ENCODE assay signal across 10 mouse cellular contexts in the genomic region with DNA sequence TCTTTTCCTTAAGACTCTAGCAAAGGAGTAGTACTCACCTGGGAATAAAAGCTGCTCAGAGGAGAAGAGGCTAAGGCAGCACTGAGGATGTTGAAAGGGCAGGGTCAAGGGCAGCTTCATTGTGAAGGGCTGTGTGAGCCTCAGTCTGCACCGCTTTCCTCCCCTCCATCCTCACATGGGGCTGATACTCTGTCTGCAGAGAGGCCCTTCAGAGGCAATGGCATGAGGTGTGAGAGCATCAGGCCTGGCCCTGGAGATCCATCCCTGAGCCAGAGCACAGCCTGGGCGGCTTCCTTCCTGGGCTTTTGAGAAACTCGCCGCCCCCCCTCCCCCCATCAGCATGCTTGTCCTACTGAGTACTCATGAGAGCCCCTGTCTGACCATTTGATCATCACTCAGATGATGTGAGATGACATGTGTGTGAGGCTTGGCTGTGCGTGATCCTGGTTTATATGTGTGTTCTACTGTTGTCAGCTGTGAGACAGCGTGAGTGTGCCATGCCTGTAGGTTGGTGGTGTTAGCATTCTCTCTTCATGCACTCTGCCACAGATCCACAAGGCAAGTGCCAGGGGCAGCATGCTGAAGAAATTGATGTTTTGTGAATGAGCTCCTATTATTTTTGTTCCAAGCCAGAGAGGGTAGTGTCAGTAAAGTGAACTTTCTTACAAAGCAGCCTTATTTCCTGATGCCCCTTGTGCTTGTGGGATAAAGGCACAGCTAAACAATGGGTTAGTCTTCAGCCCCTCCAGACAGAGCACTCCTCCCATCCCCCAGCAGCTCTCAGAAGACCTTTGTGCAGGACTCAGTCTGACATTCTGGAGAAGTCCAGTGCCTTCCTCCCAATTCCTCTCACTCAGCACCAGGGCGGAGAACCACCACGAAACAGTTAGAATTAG. TPM values are rescaled to one million over a fixed set of nuclear protein-coding genes. Genes with fewer than 3 reads are reported as not detected.
DNase-seq lines count a peak whose midpoint lies in the region; ATAC-seq and TF ChIP-seq lines count a peak whose summit lies in the region.
"Had no signal": no experiment of that assay in that cellular context is flagged by ENCODE, and none has a peak within 500 bp of the region (broad histone marks: within the 10 kb centered on the region; RNA-seq: fewer than 3 reads in every experiment).

No protein-coding gene starts in this region.

- no peaks in the 10 kb centered on the region for H3K9me3 ChIP-seq in kidney, embryonic 16.5 days (ENCODE audit: low read length)
- no peaks in the 10 kb centered on the region for H3K9me3 ChIP-seq in embryonic facial prominence, embryonic 14.5 days (ENCODE audit: control insufficient read depth, low read length)
- no peaks in the 10 kb centered on the region for H3K9me3 ChIP-seq in midbrain, embryonic 15.5 days
- H3K9me3 ChIP-seq: forebrain, embryonic 12.5 days; limb, embryonic 12.5 days had no signal

- no peak overlapping the region for H3K4me3 ChIP-seq in kidney, embryonic 16.5 days (ENCODE audit: low read length)
- H3K4me3 ChIP-seq in kidney, adult 2 months (ENCODE audit: insufficient read depth, low read depth, low read length), result no peak overlapping the region
- no peak overlapping the region for H3K4me3 ChIP-seq in cortical plate, adult 2 months (ENCODE audit: insufficient read depth, low read length)
- no peak overlapping the region for H3K4me3 ChIP-seq in embryonic facial prominence, embryonic 14.5 days (ENCODE audit: low read depth, low read length)
- no peak overlapping the region for H3K4me3 ChIP-seq in midbrain, embryonic 15.5 days
- H3K4me3 ChIP-seq: forebrain, embryonic 12.5 days; limb, embryonic 12.5 days had no signal

- H3K36me3 ChIP-seq in kidney, embryonic 16.5 days (ENCODE audit: insufficient read depth, low read length), result no peaks in the 10 kb centered on the region
- H3K36me3 ChIP-seq in kidney, adult 2 months (ENCODE audit: control insufficient read depth, insufficient read depth, low read length), result no peaks in the 10 kb centered on the region
- H3K36me3 ChIP-seq in embryonic facial prominence, embryonic 14.5 days (ENCODE audit: control insufficient read depth, insufficient read depth, low read length), result no peaks in the 10 kb centered on the region
- H3K36me3 ChIP-seq in midbrain, embryonic 15.5 days (replicated peaks), result no peaks in the 10 kb centered on the region
- H3K36me3 ChIP-seq: forebrain, embryonic 12.5 days; limb, embryonic 12.5 days had no signal

- no peak for ATAC-seq in kidney, embryonic 16.5 days (ENCODE audit: low FRiP score, low TSS enrichment)
- ATAC-seq in embryonic facial prominence, embryonic 14.5 days (ENCODE audit: low read depth), result no peak; the same call in 1 of the 2 replicates
- ATAC-seq in midbrain, embryonic 15.5 days (replicated peaks), result 0 out of 2 replicates have a peak, but pooled peaks have one; percentile 52

- H3K9ac ChIP-seq in kidney, embryonic 16.5 days (replicated peaks; ENCODE audit: low read length), result no peak overlapping the region
- H3K9ac ChIP-seq in embryonic facial prominence, embryonic 14.5 days (ENCODE audit: low read depth, low read length), result no peak overlapping the region; the same call in 1 of the 2 replicates
- H3K9ac ChIP-seq in midbrain, embryonic 15.5 days, result no peak overlapping the region
- H3K9ac ChIP-seq: forebrain, embryonic 12.5 days; limb, embryonic 12.5 days had no signal

- H3K4me2 ChIP-seq in kidney, embryonic 16.5 days (replicated peaks; ENCODE audit: low read depth, low read length), result no peak overlapping the region
- no peak overlapping the region for H3K4me2 ChIP-seq in embryonic facial prominence, embryonic 14.5 days (ENCODE audit: low read depth, low read length)
- H3K4me2 ChIP-seq in midbrain, embryonic 15.5 days, result no peak overlapping the region
- H3K4me2 ChIP-seq: forebrain, embryonic 12.5 days; limb, embryonic 12.5 days had no signal

- H3K27ac ChIP-seq in kidney, embryonic 16.5 days (ENCODE audit: low read length), result peak overlapping the region; percentile 55
- H3K27ac ChIP-seq in kidney, adult 2 months (ENCODE audit: insufficient read depth, low read depth, low read length), result no peak overlapping the region
- peak overlapping the region; percentile 34 for H3K27ac ChIP-seq in cortical plate, adult 2 months (ENCODE audit: insufficient read depth, low read length)
- H3K27ac ChIP-seq in embryonic facial prominence, embryonic 14.5 days (replicated peaks; ENCODE audit: low read depth, low read length), result no peak overlapping the region
- 0 out of 2 replicates have a peak overlapping the region, but pooled peaks have one; percentile 34 for H3K27ac ChIP-seq in midbrain, embryonic 15.5 days
- H3K27ac ChIP-seq: forebrain, embryonic 12.5 days; limb, embryonic 12.5 days had no signal

- 78% methylated on average over 8 of the region's 8 CpGs for WGBS in kidney, embryonic 16.5 days
- WGBS in kidney, adult 2 months, result 83% methylated on average over 8 of the region's 8 CpGs
- WGBS in embryonic facial prominence, embryonic 14.5 days, result 47% methylated on average over 8 of the region's 8 CpGs
- WGBS in midbrain, embryonic 15.5 days, result 46% methylated on average over 8 of the region's 8 CpGs

- no peak for TF ChIP-seq POLR2A in kidney, adult 2 months (IDR thresholded peaks at IDR 0.05; ENCODE audit: low read depth, low read length)
- TF ChIP-seq POLR2A in cortical plate, adult 2 months (IDR thresholded peaks at IDR 0.05; ENCODE audit: extremely low read depth, insufficient read depth, low read length), result no peak

- no peak for TF ChIP-seq CTCF in kidney, adult 2 months (conservative IDR thresholded peaks at IDR 0.05; ENCODE audit: insufficient read depth, insufficient read length, low read depth, low read length)
- TF ChIP-seq CTCF in cortical plate, adult 2 months (IDR thresholded peaks at IDR 0.05; ENCODE audit: extremely low read depth, insufficient read depth, low read length), result no peak

- no peak for DNase-seq in kidney, adult 2 months
- peak; percentile 32 for DNase-seq in embryonic facial prominence, embryonic 14.5 days (ENCODE audit: low spot score)
- no peak for DNase-seq in adrenal gland, postnatal 36 days
- no peak for DNase-seq in ovary, postnatal 14 days (ENCODE audit: low spot score)
- DNase-seq: kidney, postnatal 10 days had no signal

- H3K4me1 ChIP-seq in kidney, embryonic 16.5 days (ENCODE audit: insufficient read depth, low read length), result peaks cover 53% of the 10 kb centered on the region
- peaks cover 24% of the 10 kb centered on the region; the same call in 1 of the 2 replicates for H3K4me1 ChIP-seq in kidney, adult 2 months (ENCODE audit: control insufficient read depth, insufficient read depth, low read length)
- peaks cover 23% of the 10 kb centered on the region for H3K4me1 ChIP-seq in cortical plate, adult 2 months (ENCODE audit: control insufficient read depth, insufficient read depth, low read length)
- peaks cover 18% of the 10 kb centered on the region for H3K4me1 ChIP-seq in embryonic facial prominence, embryonic 14.5 days (ENCODE audit: control insufficient read depth, insufficient read depth, low read length)
- peaks cover 19% of the 10 kb centered on the region for H3K4me1 ChIP-seq in midbrain, embryonic 15.5 days

- H3K27me3 ChIP-seq in kidney, embryonic 16.5 days (ENCODE audit: insufficient read depth, low read length), result no peaks in the 10 kb centered on the region
- no peaks in the 10 kb centered on the region for H3K27me3 ChIP-seq in kidney, adult 2 months (replicated peaks; ENCODE audit: control insufficient read depth, insufficient read depth, low read length)
- no peaks in the 10 kb centered on the region for H3K27me3 ChIP-seq in embryonic facial prominence, embryonic 14.5 days (replicated peaks; ENCODE audit: control insufficient read depth, insufficient read depth, low read length)
- H3K27me3 ChIP-seq in midbrain, embryonic 15.5 days (replicated peaks), result no peaks in the 10 kb centered on the region
- H3K27me3 ChIP-seq: forebrain, embryonic 12.5 days; limb, embryonic 12.5 days had no signal

RNA-seq across cellular contexts. Expression of gene Pkig, which starts 32.5 kb away (rescaled TPM):
- 180 and 187 TPM in 2 replicates for polyA plus RNA-seq in kidney, embryonic 16.5 days (2015; fragmentation: Nextera tagmentation; extraction: Ambion mirVana)
- 100 and 107 TPM in 2 replicates for polyA plus RNA-seq in kidney, adult 2 months (2012; rRNA removed)
- 143 and 146 TPM in 2 replicates for polyA plus RNA-seq in cortical plate, adult 2 months (2012; rRNA removed)
- 153 and 165 TPM in 2 replicates for polyA plus RNA-seq in embryonic facial prominence, embryonic 14.5 days (2014; fragmentation: Nextera tagmentation; extraction: Ambion mirVana)
- polyA plus RNA-seq in midbrain, embryonic 15.5 days (2015; fragmentation: Nextera tagmentation; extraction: Ambion mirVana), result 125 TPM in 2 replicates
- total RNA-seq in adrenal gland, postnatal 36 days (2021), result 10 to 100 TPM; 45.0 to 46.0 TPM

RNA-seq across cellular contexts. Expression of gene Serinc3, which starts 45.7 kb away (rescaled TPM):
- polyA plus RNA-seq in kidney, embryonic 16.5 days (2015; fragmentation: Nextera tagmentation; extraction: Ambion mirVana), result 48.9 and 50.1 TPM in 2 replicates
- polyA plus RNA-seq in kidney, adult 2 months (2012; rRNA removed), result 340 and 357 TPM in 2 replicates
- 209 and 210 TPM in 2 replicates for polyA plus RNA-seq in cortical plate, adult 2 months (2012; rRNA removed)
- 43.0 and 53.0 TPM in 2 replicates for polyA plus RNA-seq in embryonic facial prominence, embryonic 14.5 days (2014; fragmentation: Nextera tagmentation; extraction: Ambion mirVana)
- 33.0 and 35.9 TPM in 2 replicates for polyA plus RNA-seq in midbrain, embryonic 15.5 days (2015; fragmentation: Nextera tagmentation; extraction: Ambion mirVana)
- total RNA-seq in adrenal gland, postnatal 36 days (2021), result 100 to 1,000 TPM; 565 to 629 TPM

RNA-seq across cellular contexts. Expression of gene Ada, which starts 59.4 kb away (rescaled TPM):
- polyA plus RNA-seq in kidney, embryonic 16.5 days (2015; fragmentation: Nextera tagmentation; extraction: Ambion mirVana), result 11.7 and 13.3 TPM in 2 replicates
- polyA plus RNA-seq in kidney, adult 2 months (2012; rRNA removed), result 1.8 and 2.4 TPM in 2 replicates
- 0.69 and 0.74 TPM in 2 replicates for polyA plus RNA-seq in cortical plate, adult 2 months (2012; rRNA removed)
- polyA plus RNA-seq in embryonic facial prominence, embryonic 14.5 days (2014; fragmentation: Nextera tagmentation; extraction: Ambion mirVana), result 7.2 and 10.4 TPM in 2 replicates
- polyA plus RNA-seq in midbrain, embryonic 15.5 days (2015; fragmentation: Nextera tagmentation; extraction: Ambion mirVana), result 3.9 TPM in 2 replicates
- 1 to 10 TPM; 3.6 to 4.9 TPM for total RNA-seq in adrenal gland, postnatal 36 days (2021)

Comparison
In these comparisons a context has a peak if more than half of its experiments do, and no peak if none do; other contexts are left out.
1. H3K27ac ChIP-seq: peak in kidney, embryonic 16.5 days (single experiment), cortical plate, adult 2 months (single experiment) and midbrain, embryonic 15.5 days (single experiment); none in kidney, adult 2 months (single experiment) and embryonic facial prominence, embryonic 14.5 days (single experiment).